Mouse (Mus musculus): ENCODE results near the gene 1810009A15Rik.
"Not testable (repeated sequence)": the region's sequence is repeated elsewhere in the genome, so short reads cannot be mapped to it uniquely, and the experiment has no call there.

The 1810009A15Rik gene

GRCm38 (mm10) chr19:8888511-8889385 is at the start of gene 1810009A15Rik, which contains the start of gene Gm49416:
1810009A15Rik (plus strand) TSS chr19:8888853.
Gm49416 (plus strand) TSS chr19:8888926.
- peak; percentile 87 for DNase-seq (ENCODE audit: low spot score)

DNA sequence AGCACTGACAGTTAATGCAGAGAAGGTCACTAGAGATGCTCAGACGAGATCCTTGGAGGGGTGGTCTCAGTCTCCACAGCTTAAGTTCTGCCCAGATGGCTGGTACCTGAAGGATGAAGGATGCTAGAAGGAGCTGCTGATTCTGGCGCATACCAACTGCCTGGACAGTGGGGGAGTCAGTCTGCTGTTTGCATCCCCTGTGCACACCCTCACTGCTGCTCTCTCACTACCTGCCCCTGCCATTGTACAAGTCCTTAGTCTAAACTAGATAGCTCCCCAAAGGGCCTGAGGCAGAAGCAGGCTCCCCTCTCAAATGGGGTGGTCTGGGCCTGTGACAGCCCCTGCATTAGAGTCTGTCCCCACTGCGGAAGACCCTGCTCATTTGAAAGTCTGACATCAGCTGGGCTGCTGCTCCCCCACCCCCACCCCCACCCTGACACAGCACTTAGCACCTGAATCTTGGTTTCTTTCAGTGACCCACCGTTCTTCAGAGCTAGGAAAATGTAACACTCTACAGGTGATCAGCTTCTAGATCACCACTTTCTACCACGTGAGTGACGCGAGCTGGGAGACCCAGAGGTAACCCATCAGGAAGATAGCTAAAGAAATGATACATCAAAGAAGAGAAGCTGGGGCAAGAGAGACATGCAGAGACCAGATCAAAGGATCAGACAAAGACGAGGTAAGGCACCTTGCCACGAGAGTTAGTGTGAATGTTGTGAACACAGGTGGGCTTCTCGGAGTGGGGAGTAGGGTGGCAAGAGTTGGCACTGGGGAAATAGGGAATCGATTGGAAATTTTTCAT is 49.3 kb upstream of the 1810009A15Rik start, which contains the start of gene Gng3:
Gene Gng3 (minus strand): TSS at position 92 of the 805 bp plus-strand sequence.
- DNase-seq (ENCODE audit: low spot score), result no peak

DNA sequence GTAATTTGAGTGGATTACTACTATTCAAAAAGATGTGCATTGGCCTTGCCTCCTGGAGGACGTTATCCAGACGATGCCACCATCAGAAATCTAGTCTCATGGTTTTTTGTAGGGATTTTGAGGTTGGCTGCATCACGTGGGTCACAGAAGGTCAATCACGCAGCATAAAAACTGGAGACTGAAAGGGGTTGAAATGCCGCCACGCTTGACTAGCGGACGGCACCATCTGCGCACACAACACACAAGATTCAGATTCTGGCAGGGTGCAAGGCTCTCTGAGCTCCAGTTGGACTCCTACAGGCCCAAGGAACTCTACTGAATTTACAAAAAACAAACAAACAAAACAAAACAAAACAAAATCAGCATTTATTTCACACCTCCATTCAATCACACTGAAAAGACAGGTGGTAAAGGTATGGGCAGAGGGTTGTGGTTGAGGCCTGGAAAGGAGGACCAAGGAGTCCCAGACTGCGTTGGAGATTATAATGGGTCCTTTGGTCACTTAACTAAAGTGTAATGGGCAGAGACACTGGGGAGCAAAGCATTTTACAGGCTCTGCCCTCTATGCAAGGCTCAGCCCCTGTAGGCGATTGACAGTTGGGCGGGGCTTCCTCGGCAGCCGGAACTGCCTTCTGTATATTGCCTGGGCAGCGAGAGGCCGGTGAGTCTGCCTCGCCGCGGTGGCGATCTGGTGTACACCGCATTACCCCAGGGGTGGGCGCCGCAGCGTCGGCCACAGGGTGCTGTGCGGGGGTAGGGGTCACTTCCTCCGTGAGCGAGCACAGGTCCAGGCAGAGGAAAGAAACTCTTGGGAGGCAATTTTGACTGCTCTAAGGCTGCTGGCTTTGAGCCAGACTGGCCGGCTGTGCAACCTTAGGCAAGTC is 48.5 kb upstream of the 1810009A15Rik start:
- no peak for DNase-seq (ENCODE audit: low spot score)

GRCm38 (mm10) chr19:8841012-8841411 is 47.6 kb upstream of the 1810009A15Rik start:
- DNase-seq (ENCODE audit: low spot score), result no peak

GRCm38 (mm10) chr19:8842961-8843360 is 45.7 kb upstream of the 1810009A15Rik start:
- DNase-seq (ENCODE audit: low spot score), result no peak

DNA sequence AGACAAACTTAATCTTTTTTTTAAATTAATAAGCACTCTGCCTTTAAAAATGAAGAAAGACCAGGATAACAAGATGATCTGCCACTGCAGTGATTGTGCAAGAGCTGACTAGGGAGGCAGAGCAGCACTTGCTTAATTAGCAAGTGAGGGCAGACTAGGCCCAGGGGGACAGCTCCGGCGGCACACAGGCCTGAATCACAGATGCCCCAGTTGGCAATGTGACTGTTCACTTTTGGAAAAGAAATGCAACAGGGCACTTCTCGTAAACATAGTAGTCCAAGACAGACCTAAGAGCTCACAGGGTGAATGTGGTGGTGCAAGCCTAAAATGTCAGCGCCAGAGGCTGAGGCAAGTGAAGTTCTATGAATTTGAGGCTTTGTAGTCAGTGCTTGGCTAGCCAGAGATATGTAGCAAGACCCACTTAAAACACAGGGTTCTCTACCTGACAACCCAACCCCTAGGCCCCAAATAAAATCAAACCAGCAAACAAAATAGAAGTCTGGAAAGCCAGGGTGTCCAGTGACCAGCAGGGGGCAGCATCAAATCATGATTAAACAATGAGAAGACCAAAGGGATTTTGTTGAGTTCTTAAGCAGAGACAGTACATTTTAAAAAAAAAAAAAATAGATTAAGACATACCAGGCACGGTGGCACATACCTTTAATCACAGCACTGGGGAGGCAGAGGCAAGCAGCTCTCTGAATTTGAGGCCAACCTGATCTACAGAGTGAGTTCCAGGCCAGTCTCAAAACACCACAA is 44.1 kb upstream of the 1810009A15Rik start:
- DNase-seq (ENCODE audit: low spot score), result no peak

DNA sequence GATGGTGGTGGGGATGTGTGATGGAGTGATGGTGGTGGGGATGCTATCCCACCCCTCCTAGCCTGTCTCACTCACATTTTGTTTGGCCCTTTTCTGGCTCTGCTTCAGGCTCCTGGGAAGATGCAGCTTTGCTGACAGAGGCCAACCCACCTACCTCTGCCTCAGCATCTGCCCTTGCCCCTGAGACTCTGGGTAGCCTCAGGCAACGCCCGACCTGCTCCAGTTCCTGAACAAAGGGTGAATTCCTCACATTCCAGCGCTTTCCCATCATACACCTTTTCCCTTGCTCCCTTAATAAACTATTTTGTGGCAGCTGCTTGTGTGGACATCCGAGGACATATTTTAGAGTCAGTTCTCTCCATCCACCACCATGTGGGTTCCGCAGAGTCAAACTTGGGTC is 40.3 kb upstream of the 1810009A15Rik start:
- no peak for DNase-seq (ENCODE audit: low spot score)

DNA sequence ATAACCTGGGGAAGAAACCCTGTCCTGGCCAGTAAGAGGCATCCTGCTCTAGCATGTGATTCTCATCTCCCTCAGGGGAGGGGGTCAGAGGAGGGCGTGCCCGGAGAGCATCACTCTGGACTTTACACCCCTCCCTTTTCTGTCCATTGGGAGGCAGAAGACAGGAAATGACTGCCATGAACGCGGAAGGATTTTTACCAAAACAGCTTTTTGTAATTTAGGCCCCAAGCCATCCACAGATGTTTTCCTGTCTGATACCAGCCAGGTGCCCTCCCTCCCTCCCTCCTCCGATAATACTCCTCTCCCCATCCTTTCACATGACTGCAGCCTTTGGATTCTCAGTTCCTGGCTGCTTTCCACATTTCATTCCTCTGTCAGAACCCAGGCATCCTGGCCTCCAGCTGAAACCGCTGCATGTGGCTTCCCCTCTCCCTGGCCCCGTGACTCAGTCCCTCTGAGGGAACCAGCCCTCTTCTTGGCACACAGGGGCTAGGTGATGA is 38.2 kb upstream of the 1810009A15Rik start, which contains the start of gene Lrrn4cl:
Gene Lrrn4cl (plus strand): TSS at position 367 of the 500 bp plus-strand sequence.
- DNase-seq (ENCODE audit: low spot score), result no peak

DNA sequence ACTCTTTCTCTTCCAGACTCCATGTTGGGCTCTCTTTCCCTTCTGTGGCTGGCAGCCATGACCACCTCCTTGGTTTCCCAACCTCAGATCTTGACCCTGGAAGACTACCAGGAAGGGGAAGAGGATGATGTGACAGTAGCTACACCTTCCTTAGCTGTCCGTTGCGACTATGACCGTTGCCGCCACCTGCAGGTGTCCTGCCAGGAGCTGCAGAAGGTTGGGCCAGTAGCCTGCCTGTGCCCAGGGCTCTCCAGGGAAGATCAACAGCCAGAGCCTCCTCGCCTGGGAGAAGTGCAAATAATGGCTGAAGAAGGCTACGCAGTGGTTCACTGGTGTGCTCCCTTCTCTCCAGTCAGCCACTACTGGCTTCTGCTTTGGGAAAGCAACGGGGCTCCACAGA is 37.0 kb upstream of the 1810009A15Rik start:
- DNase-seq (ENCODE audit: low spot score), result no peak

DNA sequence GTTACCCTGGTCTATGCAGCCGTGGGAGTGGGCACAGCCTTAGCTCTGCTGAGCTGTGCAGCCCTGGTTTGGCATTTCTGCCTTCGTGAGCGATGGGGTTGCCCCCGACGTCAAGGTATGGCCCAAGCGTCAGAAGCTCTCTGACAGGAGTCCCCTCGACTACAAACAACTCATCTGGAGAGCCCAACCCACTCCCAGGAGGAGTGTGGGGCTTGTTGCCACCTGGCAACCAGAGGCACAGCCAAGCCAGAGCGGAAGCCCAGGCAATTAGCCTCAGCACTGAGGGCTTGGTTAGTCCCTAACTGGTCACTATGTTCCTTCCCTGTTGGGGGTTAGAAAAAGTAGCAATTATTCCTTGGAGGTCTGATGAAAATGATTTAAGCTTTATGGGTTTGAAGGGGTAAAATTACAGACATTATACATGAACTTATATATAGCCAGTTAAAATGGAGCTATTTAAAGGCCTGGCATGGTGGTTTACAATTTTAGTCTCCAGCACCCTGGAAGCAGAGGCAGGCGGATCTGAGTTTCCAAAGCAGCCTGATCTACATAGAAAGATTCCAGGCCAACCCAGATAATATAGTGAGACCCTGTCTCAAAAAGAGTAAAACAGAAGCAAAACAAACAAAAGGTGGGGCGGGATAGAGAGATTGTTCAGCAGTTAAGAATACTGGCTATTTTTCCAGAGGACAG is 36.3 kb upstream of the 1810009A15Rik start:
- no peak for DNase-seq (ENCODE audit: low spot score)

DNA sequence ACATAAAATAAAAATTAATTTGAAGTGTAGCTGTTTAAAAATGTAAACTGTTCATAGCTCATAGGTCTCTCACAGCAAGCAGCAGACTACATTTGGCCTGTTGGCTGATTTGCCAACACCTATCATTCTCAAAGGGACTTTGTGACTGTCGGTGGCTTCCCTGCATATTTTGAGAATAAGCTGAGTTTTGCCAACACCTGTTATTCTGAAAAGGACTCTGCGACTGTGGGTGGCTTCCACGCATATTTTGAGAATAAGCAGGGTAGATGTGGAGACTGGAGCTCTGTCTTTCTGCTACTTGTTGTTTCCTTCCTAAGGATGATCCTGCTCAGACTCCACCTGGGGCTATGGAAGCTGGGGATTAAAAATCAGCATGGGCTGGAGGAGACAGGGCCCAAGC is 35.5 kb upstream of the 1810009A15Rik start:
- no peak for DNase-seq (ENCODE audit: low spot score)

- DNase-seq (ENCODE audit: low spot score), result no peak
Observed at GRCm38 (mm10) chr19:8857689-8858088, 31.0 kb upstream of the 1810009A15Rik start.

- no peak for DNase-seq (ENCODE audit: low spot score)
Observed at GRCm38 (mm10) chr19:8859018-8859417, 29.6 kb upstream of the 1810009A15Rik start.

- no peak for DNase-seq (ENCODE audit: low spot score)
Observed at GRCm38 (mm10) chr19:8864265-8864664, 24.4 kb upstream of the 1810009A15Rik start.

DNA sequence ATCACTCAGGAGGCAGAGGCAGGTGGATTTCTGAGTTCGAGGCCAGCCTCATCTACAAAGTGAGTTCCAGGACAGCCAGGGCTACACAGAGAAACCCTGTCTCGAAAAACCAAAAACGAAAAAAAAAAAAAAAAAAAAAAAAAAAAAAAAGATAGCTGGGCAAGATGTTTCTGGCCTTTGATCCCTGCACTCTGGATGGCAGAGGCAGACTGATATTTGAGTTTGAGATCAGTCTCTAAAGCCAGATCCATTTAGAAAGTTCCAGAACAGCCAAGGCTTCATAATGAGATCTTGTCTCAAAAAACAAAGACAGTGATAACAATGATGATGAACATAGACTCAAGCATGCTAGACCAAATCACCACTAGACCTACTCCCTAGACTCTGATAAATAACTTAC is 18.3 kb upstream of the 1810009A15Rik start:
- DNase-seq (ENCODE audit: low spot score), result not testable (repeated sequence)

DNA sequence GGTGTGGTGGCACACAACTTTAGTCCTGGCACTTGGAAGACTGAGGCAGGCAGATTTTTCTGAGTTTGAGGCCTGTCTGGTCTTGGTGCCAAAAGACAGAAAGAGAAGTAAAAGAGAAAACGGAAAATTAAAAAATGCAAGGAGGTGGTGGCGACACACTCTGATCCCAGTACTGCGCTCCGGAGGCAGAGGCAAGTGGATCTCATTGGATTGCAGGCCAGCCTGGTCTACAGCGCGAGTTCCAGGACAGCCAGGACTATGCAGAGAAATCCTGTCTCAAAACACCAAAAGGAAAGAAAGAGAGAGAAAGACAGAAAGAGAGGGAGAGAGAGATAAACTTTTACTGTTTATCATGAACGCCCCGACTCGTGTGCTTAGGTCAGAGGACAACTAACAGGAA is 17.8 kb upstream of the 1810009A15Rik start:
- DNase-seq (ENCODE audit: low spot score), result no peak

- peak; percentile 98 for DNase-seq (ENCODE audit: low spot score)
Observed at GRCm38 (mm10) chr19:8871267-8872186, 17.1 kb upstream of the 1810009A15Rik start, which contains the start of gene Ubxn1. Ubxn1 (plus strand) TSS chr19:8871496.

GRCm38 (mm10) chr19:8872266-8872840 is 16.3 kb upstream of the 1810009A15Rik start:
- DNase-seq (ENCODE audit: low spot score), result no peak

DNA sequence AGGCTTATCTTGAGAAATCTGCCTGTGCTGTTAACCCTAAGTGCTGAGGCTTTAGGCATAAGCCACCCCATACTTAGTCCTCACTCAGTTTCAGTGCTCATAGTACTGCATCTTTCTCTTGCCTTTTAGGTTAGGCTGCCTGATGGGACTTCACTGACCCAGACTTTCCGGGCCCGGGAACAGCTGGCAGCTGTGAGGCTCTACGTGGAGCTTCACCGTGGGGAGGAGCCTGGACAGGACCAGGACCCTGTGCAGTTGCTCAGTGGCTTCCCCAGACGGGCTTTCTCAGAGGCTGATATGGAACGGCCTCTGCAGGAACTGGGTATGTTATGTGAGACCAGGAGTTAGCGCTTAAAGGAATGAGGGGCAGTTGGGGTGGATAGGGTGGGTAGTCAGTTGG is 13.6 kb upstream of the 1810009A15Rik start:
- DNase-seq (ENCODE audit: low spot score), result no peak
